Mouse (Mus musculus) olfactory bulb, adult 2 months (tissue): Measurements from ENCODE around the gene Pdgfb. TPM values are rescaled to one million over a fixed set of nuclear protein-coding genes. Genes with fewer than 3 reads are reported as not detected.
A peak's percentile ranks its signal among the peaks of the same experiment; 100 is the strongest.

Source experiments
- H3K27ac ChIP-seq: fragments of 200-500 bp; 2 replicates; pipeline ENCODE4 v1.5.1; 2012; ENCODE audit warnings: low read depth, low read length; ENCODE audit not compliant: insufficient read depth
- H3K4me1 ChIP-seq: fragments of 200-500 bp; 2 replicates; pipeline ENCODE4 v1.6.1; 2012; ENCODE audit warnings: low read length; ENCODE audit not compliant: control insufficient read depth, insufficient read depth
- H3K4me3 ChIP-seq: fragments of 200-500 bp; 2 replicates; pipeline ENCODE4 v1.5.1; 2012; ENCODE audit warnings: mild to moderate bottlenecking, low read depth, low read length, moderate library complexity; ENCODE audit not compliant: insufficient read depth
- CTCF ChIP-seq: fragments of 200-500 bp; IDR thresholded peaks from 2 replicates; pipeline ENCODE4 v1.5.1; 2012; ENCODE audit warnings: low read depth, mild to moderate bottlenecking, low read length, moderate library complexity; ENCODE audit not compliant: insufficient read depth
- POLR2A ChIP-seq: fragments of 200-500 bp; IDR thresholded peaks from 2 replicates; pipeline ENCODE4 v1.6.1; 2012; ENCODE audit warnings: mild to moderate bottlenecking, low read depth, low read length, moderate library complexity; ENCODE audit not compliant: insufficient read depth
- WGBS: fragments of 180-500 bp; shearing (Covaris S2); methylation state at CpG from one replicate; pipeline ENCODE4 v1.1.7; 2018; 5-methylcytosine and 5-hydroxymethylcytosine counted together
- polyA plus RNA-seq: library from polyadenylated mRNA; stranded (reverse); fragments of >200 nt; gene quantifications from 2 replicates; pipeline ENCODE4 v1.2.4, GENCODE M21; 2012; ENCODE audit warnings: low replicate concordance; ENCODE audit not compliant: missing spikeins, insufficient read depth, insufficient read length

Pdgfb gene
- polyA plus RNA-seq, 1 experiment: not detected

DNA sequence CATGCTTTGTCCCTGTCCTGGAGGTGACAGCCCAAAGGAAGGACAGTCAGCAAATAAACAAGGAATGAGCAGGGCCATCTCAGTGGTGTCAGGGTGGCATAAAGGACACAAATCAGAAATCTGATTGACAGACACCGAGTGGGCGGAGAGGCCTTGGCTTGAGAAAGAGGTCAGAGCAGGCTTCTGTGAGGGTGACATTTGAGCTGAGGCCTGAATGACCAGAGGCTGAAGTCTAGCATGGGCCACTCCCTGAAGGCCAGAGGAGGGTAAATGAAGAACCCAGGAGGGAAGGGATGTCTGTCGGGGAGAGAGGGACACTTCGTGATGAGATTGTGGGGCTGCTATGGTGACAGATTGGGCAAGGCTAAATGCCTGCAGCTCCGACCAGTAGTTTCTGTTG is 11.3 kb upstream of the Pdgfb start:
- Histone ChIP-seq H3K4me3 (no peak overlapping the region), H3K27ac (peak overlapping the region; percentile 90; the same call in 1 of the 2 replicates), H3K4me1 (peaks cover 57% of the 10 kb centered on the region)
- 93% methylated on average over 5 of the region's 5 CpGs for WGBS
- TF ChIP-seq CTCF (no peak), POLR2A (no peak)

DNA sequence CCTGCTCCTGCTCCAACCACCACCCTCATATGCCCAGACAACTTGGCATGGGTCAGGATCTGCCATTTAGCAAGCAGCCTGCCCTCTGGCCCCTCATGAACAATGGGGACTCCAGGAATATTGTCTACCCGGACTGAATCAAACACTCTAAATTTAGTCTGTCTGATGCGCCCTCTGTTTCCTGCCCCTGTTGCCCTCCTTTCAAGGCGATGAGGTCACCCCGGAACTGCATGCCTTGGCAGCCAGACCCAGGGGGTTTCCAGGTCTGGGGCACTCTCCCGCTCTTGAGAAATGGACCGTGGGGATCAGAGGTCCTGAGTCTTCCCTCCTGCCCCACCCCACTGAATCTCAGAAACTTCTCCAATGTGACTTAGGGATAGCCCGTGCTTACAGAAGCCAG is 10.8 kb upstream of the Pdgfb start:
- no peak overlapping the region for H3K4me3 ChIP-seq
- TF ChIP-seq CTCF (no peak), POLR2A (no peak)
- H3K4me1 ChIP-seq: peaks cover 60% of the 10 kb centered on the region
- peak overlapping the region; percentile 90 for H3K27ac ChIP-seq
- 46% methylated on average over 7 of the region's 7 CpGs for WGBS

DNA sequence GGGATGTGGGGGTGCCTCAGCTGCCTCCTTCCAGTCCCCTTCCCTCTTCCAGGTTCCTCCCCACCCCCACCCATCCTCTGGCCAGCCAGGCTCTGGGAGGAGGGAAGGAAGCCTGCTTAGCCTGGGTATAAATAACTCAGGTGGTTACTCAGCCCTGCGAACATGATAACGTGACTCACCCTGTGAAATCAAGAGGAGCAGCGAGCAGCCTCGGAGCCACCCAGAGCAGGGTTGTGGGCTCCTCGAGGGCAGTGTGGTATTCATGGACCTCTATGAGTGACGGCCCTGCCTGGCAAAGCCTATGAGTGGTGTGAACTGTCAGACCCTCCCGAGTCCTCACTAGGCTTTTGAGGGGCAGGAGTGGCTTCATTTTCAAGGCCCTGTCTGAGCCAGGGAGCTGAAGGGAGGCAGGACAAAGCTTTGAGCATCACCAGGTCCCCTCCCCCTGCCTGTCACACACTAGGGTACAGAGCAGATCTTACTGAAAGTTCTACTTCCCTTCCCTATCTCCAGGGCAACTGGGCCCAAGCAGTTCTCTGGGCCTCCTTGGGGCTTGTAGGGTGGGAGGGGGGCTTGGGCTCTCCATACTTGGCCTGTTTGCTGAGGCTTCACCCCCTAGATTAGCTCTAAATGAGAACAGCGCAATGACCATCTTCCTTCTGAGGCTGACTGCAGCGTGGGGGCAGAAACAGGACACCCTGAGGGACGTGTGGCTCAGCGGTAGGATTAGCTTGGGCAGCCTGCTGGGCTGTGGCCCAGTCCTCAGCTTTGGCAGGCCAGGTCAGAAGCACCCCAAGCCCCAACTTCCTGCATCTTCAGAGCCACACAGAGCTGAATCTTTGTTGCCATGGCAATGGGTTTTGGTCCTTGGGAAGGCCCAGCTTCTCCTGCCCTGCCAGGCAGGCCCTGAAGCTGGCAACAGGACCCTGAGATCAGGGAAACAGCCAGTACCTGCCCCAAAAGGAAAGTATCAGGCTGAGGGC is 9.8 kb upstream of the Pdgfb start:
- no peak for TF ChIP-seq POLR2A
- no peak for TF ChIP-seq CTCF
- H3K27ac ChIP-seq: peak overlapping the region; percentile 90
- WGBS: 33% methylated on average over 11 of the region's 11 CpGs
- no peak overlapping the region for H3K4me3 ChIP-seq
- H3K4me1 ChIP-seq: peaks cover 65% of the 10 kb centered on the region

DNA sequence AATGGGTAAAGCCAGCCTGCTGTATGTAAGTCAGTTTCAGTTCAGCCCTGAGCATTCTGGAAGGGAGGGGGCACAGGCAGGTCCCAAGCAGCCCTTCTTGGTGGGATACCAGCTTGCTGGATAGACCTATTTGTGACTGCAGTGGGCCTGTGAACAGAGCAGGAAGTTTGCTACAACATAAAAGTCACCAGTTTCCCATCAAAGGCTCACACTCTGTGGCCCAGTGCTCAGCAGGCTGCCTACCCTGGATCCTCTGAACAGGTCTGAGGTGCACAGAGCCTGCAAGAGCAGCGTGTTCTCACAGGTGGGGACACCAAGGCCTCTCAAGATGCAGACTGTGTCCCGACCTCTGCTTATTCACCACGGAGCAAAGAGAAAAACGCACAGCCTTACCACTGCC is 5.7 kb upstream of the Pdgfb start:
- H3K4me1 ChIP-seq: peaks cover 50% of the 10 kb centered on the region
- H3K27ac ChIP-seq: peak overlapping the region; percentile 2; the same call in 1 of the 2 replicates
- no peak for TF ChIP-seq CTCF
- no peak for TF ChIP-seq POLR2A
- H3K4me3 ChIP-seq: no peak overlapping the region
- WGBS: 82% methylated on average over 4 of the region's 4 CpGs

DNA sequence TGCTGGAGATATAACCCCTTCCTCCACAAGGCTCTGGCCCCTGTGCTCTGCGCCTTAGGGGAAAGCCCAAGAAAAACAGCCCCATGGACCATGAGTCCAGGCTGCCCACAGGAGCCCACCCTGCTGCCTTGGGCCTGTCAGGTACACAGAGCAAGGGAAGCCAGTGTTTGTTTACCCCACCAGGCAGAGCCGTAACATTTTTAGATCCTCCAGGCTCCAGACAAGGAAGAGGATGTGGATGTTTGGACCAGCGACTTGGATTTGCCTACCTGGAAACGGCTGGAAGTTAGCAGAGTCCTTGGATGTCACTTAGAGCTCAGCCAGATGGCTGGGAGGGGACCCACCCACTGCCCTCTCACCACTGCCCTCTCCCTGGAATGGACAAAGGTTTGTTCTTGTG is 4.8 kb upstream of the Pdgfb start:
- H3K4me1 ChIP-seq: peaks cover 50% of the 10 kb centered on the region
- no peak for TF ChIP-seq POLR2A
- no peak for TF ChIP-seq CTCF
- H3K27ac ChIP-seq: peak overlapping the region; percentile 6; the same call in 1 of the 2 replicates
- 66% methylated on average over 4 of the region's 4 CpGs for WGBS
- H3K4me3 ChIP-seq: no peak overlapping the region

DNA sequence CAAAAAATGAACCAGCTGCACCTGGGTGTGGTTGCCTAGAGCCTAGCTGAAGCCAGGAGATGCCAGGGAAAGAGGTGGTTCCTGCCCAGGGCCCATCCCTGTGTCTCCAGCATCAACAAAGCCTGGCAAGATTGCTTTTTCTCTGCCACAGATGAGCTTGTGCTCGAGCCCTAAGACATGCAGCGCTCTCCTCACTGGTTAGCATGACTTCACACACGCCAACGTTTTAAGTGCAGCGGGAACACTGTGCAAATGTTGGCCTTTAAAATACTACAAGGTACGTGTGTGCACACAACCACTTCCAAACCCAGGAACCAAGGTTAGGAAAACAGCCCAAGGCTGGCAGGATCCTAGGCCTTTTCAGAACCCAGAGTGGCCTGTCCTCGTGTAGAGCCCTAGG is 4.4 kb upstream of the Pdgfb start:
- WGBS: 59% methylated on average over 7 of the region's 7 CpGs
- Histone ChIP-seq H3K4me3 (no peak overlapping the region), H3K4me1 (peaks cover 49% of the 10 kb centered on the region), H3K27ac (peak overlapping the region; percentile 6; the same call in 1 of the 2 replicates)
- no peak for TF ChIP-seq POLR2A
- no peak for TF ChIP-seq CTCF

DNA sequence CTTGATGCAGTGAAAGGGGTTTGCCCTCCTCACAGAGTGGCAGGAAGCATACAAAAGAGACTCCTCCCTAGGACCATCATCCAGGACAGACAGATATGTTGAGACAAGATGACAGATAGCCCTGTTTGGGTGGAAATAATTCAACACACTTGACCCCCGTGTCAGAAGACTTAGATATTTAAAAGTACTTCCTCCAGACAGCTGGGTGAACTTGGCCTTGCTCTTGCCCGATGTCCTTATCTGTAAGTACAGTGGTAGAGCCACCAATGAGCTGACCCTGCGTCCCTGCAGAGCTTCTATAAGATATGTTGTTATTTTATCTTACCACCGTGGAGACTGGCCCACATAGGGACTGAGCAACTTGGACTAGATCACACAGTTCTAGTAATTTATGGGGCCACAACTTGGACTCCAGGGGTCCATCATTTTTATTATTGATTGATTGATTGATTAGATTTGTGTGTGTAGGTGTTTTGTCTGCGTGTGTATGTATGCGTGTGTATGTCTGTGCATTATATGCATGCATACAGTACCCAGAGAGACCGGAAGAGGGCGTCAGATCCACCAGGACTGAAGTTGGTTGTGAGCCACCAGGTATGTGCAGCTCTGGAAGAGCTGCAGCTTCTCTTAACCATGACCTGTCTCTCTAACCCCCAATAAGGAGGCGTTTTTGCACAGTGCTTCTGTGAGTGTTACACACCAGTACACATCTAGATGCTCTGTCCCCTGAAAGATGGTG is 2.0 kb upstream of the Pdgfb start:
- Histone ChIP-seq H3K4me1 (peaks cover 37% of the 10 kb centered on the region), H3K4me3 (no peak overlapping the region), H3K27ac (no peak overlapping the region)
- TF ChIP-seq CTCF (no peak), POLR2A (no peak)
- WGBS: 90% methylated on average over 9 of the region's 9 CpGs

DNA sequence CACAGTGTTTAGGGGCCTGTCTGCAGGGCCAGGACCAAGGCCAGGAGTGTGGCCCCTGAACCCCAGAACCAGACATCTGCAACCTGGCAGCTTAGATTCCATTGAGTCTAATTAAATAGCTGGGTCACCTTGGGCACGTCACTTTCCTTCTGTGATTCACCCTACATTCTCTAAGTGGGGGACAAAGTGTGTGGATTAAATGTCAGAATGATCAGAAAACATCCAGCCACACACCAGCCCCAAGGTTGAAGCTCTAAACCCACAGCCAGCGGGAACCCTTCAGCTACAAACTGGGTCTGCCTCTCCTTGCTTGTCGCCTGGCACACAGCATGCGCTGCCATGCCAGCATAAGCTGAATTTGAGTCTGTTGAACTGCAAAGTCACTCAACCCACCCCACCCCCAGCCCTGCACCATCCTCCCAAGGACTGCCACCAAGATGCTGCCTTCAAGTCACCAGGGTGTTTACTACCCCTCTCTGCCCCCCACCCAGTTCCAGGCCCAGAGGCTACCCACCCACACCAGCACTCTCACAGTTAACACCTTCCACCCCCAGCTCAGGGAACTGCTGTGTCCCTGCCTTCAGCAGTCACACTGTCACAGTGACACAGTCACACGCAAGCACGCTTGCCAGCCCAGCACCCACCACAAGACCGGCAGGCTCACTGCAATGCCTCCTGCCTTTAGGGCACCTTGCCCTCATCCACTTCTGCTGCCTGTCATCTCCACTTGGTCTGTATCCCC is 605 bp upstream of the Pdgfb start:
- no peak for TF ChIP-seq CTCF
- no peak for TF ChIP-seq POLR2A
- 45% methylated on average over 7 of the region's 7 CpGs for whole genome bisulfite sequencing
- peak overlapping the region; percentile 70 for H3K27ac ChIP-seq
- peaks cover 32% of the 10 kb centered on the region for H3K4me1 ChIP-seq
- H3K4me3 ChIP-seq: peak overlapping the region; percentile 61

DNA sequence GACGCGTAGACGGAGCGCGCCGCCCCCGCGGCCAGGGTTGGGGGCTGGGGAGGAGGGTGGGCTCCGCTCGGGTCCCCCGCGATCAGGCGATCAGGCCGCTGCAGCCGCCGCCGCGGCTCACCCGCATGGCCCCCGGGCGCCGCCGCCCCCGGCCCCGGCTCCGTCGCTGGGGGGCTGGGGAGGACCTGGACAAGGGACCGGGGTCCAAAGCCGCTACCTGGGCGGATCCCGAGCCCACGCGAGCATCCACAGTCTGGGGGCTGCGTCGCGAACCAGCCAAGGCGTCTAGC is 801 bp downstream of the Pdgfb start:
- H3K4me1 ChIP-seq: peaks cover 29% of the 10 kb centered on the region
- TF ChIP-seq CTCF (no peak), POLR2A (no peak)
- WGBS: 2% methylated on average over 37 of the region's 37 CpGs

More for the DNA sequence above, 801 bp downstream of the Pdgfb start:
- Histone ChIP-seq H3K27ac (peak overlapping the region; percentile 70), H3K4me3 (peak overlapping the region; percentile 61)
